Mouse (Mus musculus) liver, embryonic 14.5 days (tissue): ENCODE results near the gene Usp44.

Source experiments
- CTCF ChIP-seq: IDR thresholded peaks from 2 replicates; pipeline ENCODE4 v1.5.1; 2016; ENCODE audit warnings: antibody characterized with exemption, low read depth, control low read depth
- EP300 ChIP-seq: IDR thresholded peaks from 2 replicates; pipeline ENCODE4 v1.6.1; 2016; ENCODE audit warnings: antibody characterized with exemption, low read depth

DNA sequence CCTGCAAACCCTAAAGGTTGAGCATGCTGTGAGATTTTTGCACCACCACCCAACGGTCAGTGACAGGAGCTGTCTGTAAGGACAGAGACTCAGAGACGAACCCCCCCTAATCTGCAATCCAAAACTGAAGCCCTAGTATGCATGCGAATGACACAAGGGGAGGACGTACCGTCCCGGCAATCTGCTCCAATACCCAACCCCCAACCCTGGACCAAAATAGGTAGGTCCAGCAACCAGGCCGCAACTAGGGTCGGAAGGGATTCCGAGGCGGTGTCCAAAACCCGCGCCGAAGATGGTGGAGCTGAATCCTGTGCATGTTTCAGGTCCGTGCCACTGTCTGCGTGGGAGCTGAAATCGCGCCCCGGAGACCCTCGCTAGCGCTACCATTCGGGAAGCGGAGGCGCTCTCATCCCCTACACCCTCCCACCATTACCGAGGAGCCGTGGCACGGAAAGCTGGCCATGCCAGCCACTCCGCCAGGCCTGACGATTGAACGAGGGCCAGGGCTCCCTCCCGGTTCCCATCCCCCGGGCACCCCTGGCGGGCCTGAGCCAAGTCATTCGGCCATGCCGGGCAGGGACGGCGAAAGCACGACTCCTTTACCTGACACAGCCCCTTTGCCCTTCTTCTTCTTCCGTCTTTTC is 57.7 kb downstream of the Usp44 start:
- no peak for TF ChIP-seq EP300
- TF ChIP-seq CTCF, result no peak
